Mouse (Mus musculus) liver, postnatal 0 days (tissue): ENCODE measurements around the gene As3mt.

ENCODE experiments used
- CTCF ChIP-seq: sonication (generic); IDR thresholded peaks from 2 replicates; pipeline ENCODE4 v1.5.1; 2016; ENCODE audit warnings: antibody characterized with exemption, low read depth
- EP300 ChIP-seq: IDR thresholded peaks from 2 replicates; pipeline ENCODE4 v1.6.1; 2016; ENCODE audit warnings: antibody characterized with exemption, low read depth, mild to moderate bottlenecking

GRCm38 (mm10) chr19:46759096-46759495 is 51.8 kb downstream of the As3mt start:
- no peak for TF ChIP-seq CTCF
- no peak for TF ChIP-seq EP300
